Comparison of ENCODE assay signal across 8 mouse cellular contexts in genomic region chr12:31948101-31949000, GRCm38 (mm10). TPM values are rescaled to one million over a fixed set of nuclear protein-coding genes. Genes with fewer than 3 reads are reported as not detected.
DNase-seq lines count a peak whose midpoint lies in the region; ATAC-seq and TF ChIP-seq lines count a peak whose summit lies in the region.

No protein-coding gene starts in this region.

- in situ Hi-C loops in ES-E14 (cut with MboI; ENCODE audit: low sequenced_read_pairs in 2 of 2, unreplicated experiment in 2 of 2), result loop anchor here (25.0 kb wide), 2 partner anchors 436 to 889 kb away; no protein-coding TSS in a partner anchor

- 21% methylated on average over 7 of the region's 7 CpGs for WGBS in heart, embryonic 14.5 days

- H3K36me3 ChIP-seq in heart, embryonic 14.5 days (ENCODE audit: control insufficient read depth, insufficient read depth, low read length), result peaks cover 7% of the 10 kb centered on the region
- peaks cover 1% of the 10 kb centered on the region; the same call in 1 of the 2 replicates for H3K36me3 ChIP-seq in ES-E14 (ENCODE audit: control insufficient read depth, insufficient read depth, low read length, poor library complexity, severe bottlenecking)

- peak overlapping the region; percentile 89 for H3K9ac ChIP-seq in heart, embryonic 14.5 days (ENCODE audit: low read length)
- peak overlapping the region; percentile 69; the same call in 1 of the 2 replicates for H3K9ac ChIP-seq in ES-E14 (ENCODE audit: insufficient read depth, low read depth, low read length, poor library complexity, severe bottlenecking)

- H3K27ac ChIP-seq in heart, embryonic 14.5 days (replicated peaks in 1 of 2; ENCODE audit: control insufficient read depth in 1 of 2, insufficient read depth in 1 of 2, low read depth in 2 of 2, low read length in 2 of 2), result peak overlapping the region; percentile 92 to 99
- H3K27ac ChIP-seq in ES-E14 (ENCODE audit: insufficient read depth, low read depth, low read length, poor library complexity, severe bottlenecking), result no peak overlapping the region; the same call in 1 of the 2 replicates

- no peak for ATAC-seq in heart, embryonic 14.5 days (ENCODE audit: insufficient number of reproducible peaks, insufficient read depth, low FRiP score, low read depth)

- H3K27me3 ChIP-seq in heart, embryonic 14.5 days (ENCODE audit: control insufficient read depth, insufficient read depth, low read length), result no peaks in the 10 kb centered on the region

- H3K4me2 ChIP-seq in heart, embryonic 14.5 days (ENCODE audit: low read length), result peak overlapping the region; percentile 73

- H3K4me1 ChIP-seq in heart, embryonic 14.5 days (ENCODE audit: control insufficient read depth in 2 of 2, insufficient read depth in 2 of 2, low read length in 2 of 2), result peaks cover 0 to 23% of the 10 kb centered on the region in 2 experiments
- peaks cover 0 to 2% of the 10 kb centered on the region in 2 experiments; a peak in 1 of 4 replicates for H3K4me1 ChIP-seq in ES-E14 (ENCODE audit: control insufficient read depth in 2 of 2, insufficient read depth in 2 of 2, low read length in 2 of 2, poor library complexity in 1 of 2)

- DNase-seq in heart, postnatal 4 days, result no peak
- no peak for DNase-seq in ES-E14 (ENCODE audit: low read depth, low spot score)
- peak; percentile 23 for DNase-seq in forelimb bud, embryonic 11.5 days (ENCODE audit: low read depth, low spot score)
- peak; percentile 15 for DNase-seq in mesoderm, embryonic 11.5 days (ENCODE audit: low read depth, low spot score)
- no peak for DNase-seq in right cerebral cortex, postnatal 4 days
- no peak for DNase-seq in natural killer cell, adult 2 months (ENCODE audit: low spot score in 2 of 2)
- DNase-seq in MN1 (ENCODE audit: low spot score), result no peak

- peak overlapping the region; percentile 58 to 92; a peak in 3 of 4 replicates for H3K4me3 ChIP-seq in heart, embryonic 14.5 days (ENCODE audit: control insufficient read depth in 1 of 2, insufficient read depth in 1 of 2, low read depth in 1 of 2, low read length in 2 of 2)
- H3K4me3 ChIP-seq in ES-E14 (ENCODE audit: insufficient read depth in 1 of 2, low read depth in 1 of 2, low read length in 2 of 2, poor library complexity in 1 of 2, severe bottlenecking in 1 of 2), result peak overlapping the region; percentile 82 to 100

- H3K9me3 ChIP-seq in heart, embryonic 14.5 days (ENCODE audit: control insufficient read depth, low read length), result no peaks in the 10 kb centered on the region
- no peaks in the 10 kb centered on the region for H3K9me3 ChIP-seq in ES-E14 (ENCODE audit: control insufficient read depth, insufficient read depth, low read depth, low read length)

TF ChIP-seq in ES-E14, 5 proteins besides CTCF, POLR2A, EP300 and RAD21:
- TF ChIP-seq ZNF384 (IDR thresholded peaks at IDR 0.05; ENCODE audit: low read depth, low read length) (peak; percentile 58; the same call in 1 of the 2 replicates), ZC3H11A (IDR thresholded peaks at IDR 0.05; ENCODE audit: borderline replicate concordance, low read depth, low read length) (no peak), CHD2 (IDR thresholded peaks at IDR 0.05; ENCODE audit: low read depth, low read length) (0 out of 2 replicates have a peak, but pooled peaks have one; percentile 16), MAFK (IDR thresholded peaks at IDR 0.05; ENCODE audit: insufficient read depth, low read depth, low read length) (no peak), HCFC1 (IDR thresholded peaks at IDR 0.05; ENCODE audit: borderline replicate concordance, insufficient read depth, low read length) (no peak)

RNA-seq across cellular contexts. Expression of gene Hbp1, which starts 2.0 kb away (rescaled TPM):
- 119 and 138 TPM in 2 replicates for polyA plus RNA-seq in heart, embryonic 14.5 days (2014; fragmentation: Nextera tagmentation; extraction: Ambion mirVana)
- total RNA-seq in heart, postnatal 4 days (2021), result 10 to 100 TPM; 65.5 to 66.2 TPM
- 43.3 and 54.9 TPM in 2 replicates for total RNA-seq in ES-E14 (2012; rRNA removed)

Comparison
In these comparisons a context has a peak if more than half of its experiments do, and no peak if none do; other contexts are left out.
1. DNase-seq: peak in forelimb bud, embryonic 11.5 days (single experiment) and mesoderm, embryonic 11.5 days (single experiment); none in heart, postnatal 4 days (single experiment), ES-E14 (single experiment), right cerebral cortex, postnatal 4 days (single experiment), natural killer cell, adult 2 months (0 of 2) and MN1 (single experiment).